Mouse (Mus musculus): ENCODE data around the gene Cep350.
"Not testable (repeated sequence)": the region's sequence is repeated elsewhere in the genome, so short reads cannot be mapped to it uniquely, and the experiment has no call there.

Cep350 gene

DNA sequence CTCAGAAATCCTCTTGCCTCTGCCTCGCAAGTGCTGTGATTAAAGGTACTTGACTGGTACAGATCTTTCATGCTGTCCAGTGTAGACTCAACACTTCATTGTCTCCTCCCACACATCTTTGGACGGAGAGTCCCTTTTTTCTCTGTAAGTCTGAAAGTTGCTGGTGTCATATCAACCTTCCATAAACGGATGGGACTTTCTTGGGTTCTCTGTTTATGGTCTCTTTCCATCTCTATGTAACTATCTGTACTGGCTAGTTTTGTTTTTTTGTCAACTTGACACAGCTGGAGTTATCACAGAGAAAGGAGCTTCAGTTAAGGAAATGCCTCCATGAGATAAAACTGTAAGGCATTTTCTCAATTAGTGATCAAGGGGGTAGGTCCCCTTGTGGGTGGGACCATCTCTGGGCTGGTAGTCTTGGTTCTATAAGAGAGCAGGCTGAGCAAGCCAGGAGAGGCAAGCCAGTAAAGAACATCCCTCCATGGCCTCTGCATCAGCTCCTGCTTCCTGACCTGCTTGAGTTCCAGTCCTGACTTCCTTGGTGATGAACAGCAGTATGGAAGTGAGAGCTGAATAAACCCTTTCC, 90.3 kb downstream of the Cep350 start:
- not testable (repeated sequence) for DNase-seq

GRCm38 (mm10) chr1:155879596-155879995, 93.5 kb downstream of the Cep350 start:
- no peak for DNase-seq

- peak; percentile 39 for DNase-seq
Observed at GRCm38 (mm10) chr1:155862967-155863366, 110.1 kb downstream of the Cep350 start.

DNA sequence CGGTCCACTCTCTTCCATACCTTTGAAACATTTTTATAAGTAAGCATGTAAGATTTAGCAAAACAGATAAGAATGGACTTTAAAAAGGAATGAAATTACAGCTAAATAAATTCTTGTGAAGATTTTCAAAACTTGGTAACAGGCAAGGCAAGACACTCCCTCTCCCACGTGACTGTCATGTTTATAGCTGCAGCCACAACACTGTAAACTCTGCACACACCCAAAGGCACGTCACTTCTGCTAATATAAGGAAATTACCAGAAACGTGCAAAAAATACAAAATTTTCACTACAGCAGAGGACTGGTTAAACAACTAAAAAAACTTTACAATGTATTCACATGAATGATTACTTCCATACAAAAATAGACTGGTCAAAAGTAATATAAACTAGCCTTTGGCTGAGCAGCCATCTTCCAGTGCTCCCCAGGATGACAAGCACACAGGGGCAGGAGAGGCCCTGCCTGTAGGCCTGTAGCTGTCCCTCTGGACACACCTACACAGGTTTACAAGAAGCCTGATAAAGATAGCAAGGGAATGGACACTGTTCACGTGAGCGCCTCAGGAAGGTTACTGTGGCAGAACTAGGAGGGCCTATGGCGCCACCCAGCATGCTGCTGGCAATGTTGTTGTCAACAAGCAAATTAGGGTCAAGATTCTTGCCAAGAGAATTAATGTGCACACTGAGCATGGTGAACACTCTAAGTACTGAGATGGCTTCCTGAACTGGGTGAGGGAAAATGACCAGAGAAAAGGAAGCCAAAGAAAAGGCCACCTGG, 117.9 kb downstream of the Cep350 start:
- DNase-seq: peak; percentile 26

DNA sequence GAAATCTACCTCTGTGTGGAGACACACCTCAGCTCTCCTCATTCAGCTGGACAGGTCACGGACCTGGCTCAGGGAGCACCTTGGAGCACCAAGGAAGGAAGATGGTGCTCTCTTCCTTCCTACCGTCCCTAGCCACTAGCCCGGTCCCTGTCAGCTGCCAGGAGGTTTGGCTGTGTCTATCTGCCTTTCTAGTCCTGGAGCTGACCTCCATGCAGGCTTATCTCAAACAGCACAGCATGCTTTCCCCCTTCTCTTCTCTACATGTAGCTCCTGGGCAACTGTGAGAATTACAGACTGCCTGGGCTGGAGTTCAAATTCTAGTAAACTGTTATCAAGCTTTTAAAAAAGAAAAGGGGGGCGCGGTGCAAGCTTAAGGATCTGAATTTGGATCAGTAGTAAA, 120.0 kb downstream of the Cep350 start:
- no peak for DNase-seq

DNA sequence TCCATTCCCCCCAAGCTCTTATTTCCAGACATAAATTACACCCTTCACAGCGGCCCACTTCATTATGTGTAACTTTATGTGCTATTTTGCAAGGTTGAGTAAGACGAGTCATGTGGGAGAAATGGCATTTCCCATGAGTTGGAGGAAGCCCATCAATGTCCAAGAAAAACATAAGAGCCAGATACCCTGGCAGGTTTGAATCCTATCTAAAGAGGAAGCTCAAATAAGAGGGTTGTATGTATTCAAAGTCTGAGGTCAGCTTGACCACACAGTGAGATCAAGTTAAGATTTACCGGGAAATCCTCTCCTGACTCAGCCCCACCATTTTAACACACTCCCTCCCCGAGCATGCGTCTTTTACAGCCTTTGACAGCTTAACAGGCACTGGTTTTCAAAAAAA, 128.8 kb downstream of the Cep350 start:
- DNase-seq: no peak

GRCm38 (mm10) chr1:155843538-155843937, 129.5 kb downstream of the Cep350 start:
- no peak for DNase-seq

DNA sequence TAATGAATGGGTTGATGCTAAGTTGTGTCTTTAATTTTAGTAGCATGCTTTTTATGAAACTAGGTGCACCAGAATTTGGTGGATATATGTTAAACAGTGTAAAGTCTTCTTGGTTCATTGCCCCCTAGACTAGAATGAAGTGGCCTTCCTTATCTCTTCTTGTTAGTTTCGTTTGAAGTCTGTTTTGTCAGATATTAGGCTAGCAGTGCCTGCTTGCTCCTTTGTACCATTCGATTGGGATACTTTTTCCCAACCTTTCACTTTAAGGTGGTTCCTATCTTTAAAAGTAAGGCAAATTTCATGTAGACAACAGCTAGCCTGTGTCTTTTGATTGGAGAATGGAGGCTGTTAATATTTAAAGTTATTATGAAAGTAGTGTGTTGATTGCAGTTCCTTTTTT, 137.4 kb downstream of the Cep350 start:
- DNase-seq: no peak

- DNase-seq: no peak
Observed at GRCm38 (mm10) chr1:155833610-155834009, 139.4 kb downstream of the Cep350 start.

DNA sequence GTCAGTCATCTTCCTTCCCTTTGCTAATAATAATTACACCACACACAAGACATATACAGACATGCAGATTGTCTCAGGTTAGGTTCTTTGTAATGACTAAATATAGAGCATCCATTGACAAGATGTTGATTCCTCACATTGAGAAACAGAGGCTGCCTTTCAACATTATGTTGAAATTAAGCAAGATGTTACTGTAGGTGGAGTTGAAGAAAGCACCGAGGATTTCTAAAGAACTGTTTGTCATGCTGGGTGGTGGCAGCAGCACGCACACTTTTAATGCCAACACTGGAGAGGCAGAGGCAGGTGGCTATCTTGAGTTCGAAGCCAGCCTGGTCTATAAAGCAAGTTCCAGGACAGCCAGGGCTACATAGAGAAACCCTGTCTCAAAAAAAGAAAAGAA, 141.1 kb downstream of the Cep350 start:
- DNase-seq: no peak

DNA sequence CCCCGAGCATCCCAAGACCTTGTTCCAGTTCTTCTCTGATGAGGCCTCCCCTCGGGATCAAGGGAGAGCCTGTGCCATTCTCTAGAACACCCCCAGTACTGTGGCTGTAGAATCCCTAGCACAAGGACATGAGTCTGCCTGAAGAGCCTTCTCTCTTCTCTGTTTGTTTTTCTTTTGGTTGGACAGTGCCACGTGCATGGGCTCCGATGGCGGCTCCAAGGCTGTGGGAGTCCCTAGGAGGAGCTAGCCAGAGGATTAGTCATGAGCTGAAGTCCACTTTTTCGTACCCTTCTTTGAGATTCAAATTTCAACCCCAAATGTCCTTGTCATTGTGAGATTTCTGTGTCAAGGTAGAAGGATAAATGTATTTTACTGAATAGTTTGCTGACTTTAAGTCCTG, 142.2 kb downstream of the Cep350 start:
- no peak for DNase-seq

DNA sequence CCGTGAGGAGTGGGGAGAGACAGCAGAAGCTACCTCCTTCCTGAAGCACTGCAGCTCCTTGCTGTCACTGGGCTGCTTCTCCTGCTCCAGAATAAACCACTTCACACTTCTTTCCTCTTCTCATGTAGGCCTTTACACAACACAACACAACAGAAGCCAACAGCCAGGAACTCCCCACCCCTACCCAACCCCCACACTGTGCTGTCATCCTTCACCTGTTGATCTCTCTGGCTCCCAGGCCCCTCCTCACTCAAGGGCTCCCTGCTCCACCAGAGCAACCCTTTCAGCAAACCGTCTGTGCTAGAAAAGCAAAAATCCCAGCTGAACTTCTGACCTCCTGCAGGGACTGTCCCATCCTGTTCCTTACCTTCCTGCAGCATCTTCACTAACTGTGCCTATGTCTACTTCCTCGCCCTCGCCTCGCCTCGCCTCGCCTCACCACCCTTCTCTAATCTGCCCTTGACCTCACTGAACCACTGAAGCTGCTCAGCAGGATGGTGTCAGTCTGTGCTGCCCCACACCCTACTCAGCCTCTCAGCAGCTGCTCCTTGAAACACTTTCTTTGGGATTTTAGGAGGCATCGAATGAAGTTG, 145.3 kb downstream of the Cep350 start:
- peak; percentile 25 for DNase-seq

GRCm38 (mm10) chr1:155826803-155827395, 146.2 kb downstream of the Cep350 start:
- DNase-seq: no peak

DNA sequence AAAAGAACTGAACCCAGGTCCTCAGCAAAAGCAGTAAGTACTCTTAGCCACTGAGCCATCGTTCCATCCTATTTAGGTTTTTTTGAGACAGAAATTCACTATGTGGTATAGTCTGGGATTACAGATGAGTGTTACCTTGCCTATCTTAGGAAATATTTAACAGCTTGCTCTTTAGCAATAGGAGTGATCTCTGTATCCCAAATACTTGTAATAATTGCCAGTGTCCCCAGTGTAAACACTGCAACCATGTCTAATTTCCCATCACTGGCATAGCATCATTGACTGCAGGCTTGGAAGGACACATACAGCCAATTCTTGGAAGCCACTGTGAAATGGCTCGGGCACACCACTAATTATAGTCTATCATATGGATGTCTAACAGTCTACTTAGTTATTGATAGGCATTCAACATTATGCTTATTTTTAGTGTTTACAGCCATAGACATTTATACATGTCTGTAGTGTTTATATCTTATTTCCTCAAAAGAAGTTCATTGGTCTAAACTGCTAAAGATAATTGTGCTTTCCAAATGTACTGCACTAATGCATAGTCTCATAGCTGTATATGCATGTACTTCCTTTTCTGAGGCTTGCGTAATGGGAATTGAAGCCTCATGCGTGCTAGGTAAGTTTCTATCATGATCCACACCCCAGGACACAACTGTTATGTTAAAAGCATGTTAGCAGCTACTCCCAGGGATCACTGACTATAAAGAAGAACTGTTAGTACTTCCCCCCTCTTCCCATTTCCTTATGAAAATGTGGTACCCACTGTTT, 146.9 kb downstream of the Cep350 start:
- no peak for DNase-seq

DNA sequence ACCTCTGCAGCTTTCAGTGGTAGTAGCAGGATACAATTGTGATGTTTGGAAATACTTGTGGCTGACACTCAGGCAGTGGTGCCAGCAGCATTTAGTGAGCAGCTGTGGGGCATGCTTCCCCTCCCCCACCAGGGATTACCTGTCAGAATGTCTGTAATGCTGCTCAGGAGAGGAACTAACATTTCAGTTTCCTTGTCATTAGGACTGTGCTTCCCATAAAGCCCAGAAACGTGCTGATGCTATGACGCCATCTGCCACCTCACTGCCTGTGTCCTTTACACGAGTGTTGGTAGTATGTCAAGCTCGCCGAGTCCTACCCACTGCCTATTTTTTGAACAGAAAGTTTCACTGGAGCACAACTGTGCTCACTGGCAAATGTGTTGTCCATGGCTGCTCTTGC, 152.4 kb downstream of the Cep350 start:
- DNase-seq: no peak

- DNase-seq: no peak
Observed at GRCm38 (mm10) chr1:155816167-155816566, 156.9 kb downstream of the Cep350 start.

DNA sequence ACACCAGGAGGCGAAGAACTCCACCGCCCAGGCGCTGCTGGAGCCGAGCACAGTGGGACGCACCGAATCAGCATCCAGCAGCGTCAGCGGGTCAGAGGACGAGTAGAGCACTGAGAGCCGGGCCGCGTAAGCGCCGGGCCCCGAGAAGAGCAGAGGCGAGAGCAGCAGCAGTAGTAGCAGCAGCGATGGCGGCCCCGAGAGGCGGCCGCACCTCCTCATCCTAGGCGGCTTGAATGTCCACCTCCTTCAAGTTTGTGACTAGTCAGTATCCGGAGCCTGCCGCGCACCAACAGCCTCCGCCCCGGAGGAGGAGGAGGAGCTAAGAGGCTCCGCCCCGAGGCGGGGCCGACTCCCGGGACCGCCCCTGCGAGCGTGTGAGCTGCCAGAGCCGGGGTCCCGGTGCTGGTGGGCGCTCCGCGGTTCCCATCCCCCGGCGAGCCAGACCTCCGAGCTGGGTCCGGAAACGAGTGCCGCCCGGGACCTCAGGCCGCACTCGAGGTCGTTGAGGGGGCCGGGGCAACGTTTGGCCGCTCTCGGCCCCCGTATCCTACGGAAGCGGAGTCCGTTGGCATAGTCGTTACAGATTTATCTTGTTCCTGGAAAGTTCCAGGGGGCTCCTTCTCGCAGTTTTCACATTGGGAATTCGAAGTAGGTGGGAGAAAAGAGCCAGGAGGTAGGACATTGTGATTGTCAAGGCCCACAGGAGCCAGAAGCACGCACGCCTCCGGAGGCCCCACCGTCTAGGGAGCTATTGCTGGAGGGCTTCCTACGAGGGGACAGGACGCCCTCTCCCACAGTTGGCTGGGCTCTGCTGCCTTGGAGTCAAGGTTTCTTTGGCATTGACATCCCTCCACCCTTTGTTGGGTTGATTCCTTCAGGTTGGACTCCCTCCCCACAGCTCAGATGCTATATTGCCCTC, 160.2 kb downstream of the Cep350 start, which contains the start of gene Qsox1:
Qsox1 (minus strand) TSS at position 309 of the 919 bp plus-strand sequence.
- peak; percentile 93 for DNase-seq

DNA sequence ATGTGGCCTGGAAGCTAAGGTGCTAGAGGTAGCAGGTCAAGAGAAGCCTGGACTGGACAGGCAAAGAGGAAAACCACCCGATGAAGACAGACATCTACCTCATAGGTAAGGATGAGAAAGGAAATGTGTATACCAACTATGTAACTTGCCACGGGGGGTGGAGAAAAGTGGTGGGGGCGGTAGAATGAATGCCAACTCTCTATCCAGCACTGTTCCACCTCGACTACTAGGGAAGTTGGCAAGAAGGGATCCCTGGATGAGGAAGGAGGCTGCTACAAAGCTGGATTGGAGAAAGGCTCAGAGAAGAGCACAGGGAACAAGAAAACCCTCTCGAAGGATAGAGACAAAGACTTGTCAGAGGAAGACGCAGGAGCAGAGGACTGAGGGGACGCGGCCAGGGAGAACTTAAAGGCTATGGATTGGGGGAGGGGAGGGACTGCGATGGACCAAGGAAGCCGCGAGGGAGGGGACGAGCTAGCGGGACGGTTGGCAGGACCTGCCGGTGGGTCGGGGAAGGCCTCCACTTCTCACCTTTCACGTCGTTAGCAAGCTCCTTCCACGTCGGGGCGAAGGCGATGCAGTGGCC, 161.0 kb downstream of the Cep350 start:
- no peak for DNase-seq

DNA sequence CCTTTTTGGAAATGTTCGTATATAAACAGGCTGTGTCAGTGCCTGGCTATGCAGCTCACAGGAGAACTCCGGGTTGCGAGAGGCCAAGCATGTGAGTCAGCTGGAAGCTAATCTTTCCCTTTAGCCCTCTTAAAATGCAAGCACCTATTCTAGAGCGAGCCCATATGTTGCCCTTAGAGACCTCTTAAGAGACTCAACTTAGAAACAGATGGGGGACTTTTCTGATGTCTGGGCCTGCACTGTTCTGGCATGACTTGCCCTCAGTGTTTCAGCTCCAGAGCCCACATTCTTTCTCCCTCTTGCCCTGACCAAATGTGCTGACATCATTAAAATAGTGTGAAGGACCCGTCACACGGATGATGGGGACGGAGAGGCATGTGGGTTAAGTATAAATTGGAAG, 162.4 kb downstream of the Cep350 start:
- peak; percentile 54 for DNase-seq

- DNase-seq: peak; percentile 74
Observed at GRCm38 (mm10) chr1:155809706-155810442, 163.2 kb downstream of the Cep350 start.

- DNase-seq: no peak
Observed at GRCm38 (mm10) chr1:155808261-155808660, 164.8 kb downstream of the Cep350 start.

Measured in retina, postnatal 1 day (tissue).